Mouse (Mus musculus) central nervous system, embryonic 11.5 days (tissue): ENCODE results near the gene Rnd3. TPM values are rescaled to one million over a fixed set of nuclear protein-coding genes. Genes with fewer than 3 reads are reported as not detected.

Experiments used
- polyA plus RNA-seq: library from polyadenylated mRNA; depleted of rRNA; stranded (reverse); fragments of >200 nt; gene quantifications from 2 replicates; pipeline ENCODE4 v1.2.3, GENCODE M21; 2012; rRNA removed

Gene Rnd3
- polyA plus RNA-seq = 117 and 137 TPM in 2 replicates

DNA sequence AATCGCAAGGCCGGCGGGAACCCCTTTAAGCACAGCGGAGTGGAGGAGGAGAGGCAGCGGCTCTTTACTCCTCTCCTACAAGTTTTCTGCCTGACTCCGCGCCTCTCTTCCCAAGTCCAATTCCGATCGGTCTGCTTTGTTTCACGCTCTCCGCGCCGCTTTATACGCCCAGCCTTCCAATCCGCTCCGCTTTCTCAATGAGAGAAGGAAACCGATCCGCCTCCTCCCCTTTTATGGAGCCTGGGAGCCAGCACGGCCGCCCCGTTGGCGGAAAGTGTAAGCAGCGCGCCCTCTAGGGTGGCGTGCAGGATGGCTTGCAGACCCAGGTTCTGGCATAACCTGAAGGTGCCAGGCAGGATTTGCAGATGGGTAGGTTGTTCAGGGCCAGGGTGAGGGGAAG lies at the start of gene Rnd3:
Gene Rnd3 (minus strand): TSS at position 137 of the 400 bp plus-strand sequence.

